In the genomic region with DNA sequence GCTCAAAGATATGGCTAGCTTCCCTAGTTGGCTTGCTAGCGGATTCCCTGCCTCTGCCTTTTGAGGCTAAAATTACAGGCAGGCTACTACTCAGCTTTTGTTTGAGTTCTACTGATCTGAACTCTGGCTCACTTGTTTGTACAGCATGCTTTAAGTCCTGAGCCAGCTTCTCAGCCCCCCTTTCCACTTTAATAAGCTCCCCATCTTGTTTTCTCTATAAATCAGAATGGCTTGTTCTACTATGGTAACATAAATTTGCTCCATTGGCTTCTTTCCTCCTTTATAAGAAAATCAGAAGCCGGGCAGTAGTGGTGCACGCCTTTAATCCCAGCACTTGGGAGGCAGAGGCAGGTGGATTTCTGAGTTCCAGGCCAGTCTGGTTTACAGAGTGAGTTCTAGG, we compare ENCODE assay signal across 23 mouse cellular contexts.
"Had no signal": no experiment of that assay in that cellular context is flagged by ENCODE, and none has a peak within 500 bp of the region (broad histone marks: within the 10 kb centered on the region; RNA-seq: fewer than 3 reads in every experiment).

No protein-coding gene starts in this region.

- H3K4me2 ChIP-seq: limb, embryonic 13.5 days; liver, embryonic 12.5 days; liver, embryonic 15.5 days; lung, embryonic 15.5 days; midbrain, embryonic 15.5 days; neural tube, embryonic 12.5 days; neural tube, embryonic 15.5 days had no signal

- ATAC-seq: intestine, embryonic 16.5 days; liver, embryonic 12.5 days; midbrain, embryonic 15.5 days had no signal

- H3K4me1 ChIP-seq: limb, embryonic 10.5 days; limb, embryonic 13.5 days; lung, embryonic 15.5 days; megakaryocyte, embryonic 14.5 days; neural tube, embryonic 12.5 days had no signal

- DNase-seq: kidney, adult 8-10 months; liver; lung, adult 18-20 months; lung, postnatal 10 days; lung, postnatal 36 days; right cerebral cortex, adult 18-20 months; right cerebral cortex, postnatal 14 days; right cerebral cortex, postnatal 4 days; thymus, adult 2 months; thymus, postnatal 14 days; thymus, postnatal 4 days had no signal

- H3K9ac ChIP-seq: limb, embryonic 13.5 days; liver, embryonic 12.5 days; liver, embryonic 15.5 days; lung, embryonic 15.5 days; midbrain, embryonic 15.5 days; neural tube, embryonic 12.5 days; neural tube, embryonic 15.5 days had no signal

- H3K4me3 ChIP-seq: limb, embryonic 10.5 days; limb, embryonic 13.5 days; liver, embryonic 12.5 days; liver, embryonic 15.5 days; lung, embryonic 15.5 days; megakaryocyte, embryonic 14.5 days; midbrain, embryonic 10.5 days; midbrain, embryonic 15.5 days; neural tube, embryonic 12.5 days; neural tube, embryonic 15.5 days had no signal

- H3K27ac ChIP-seq: limb, embryonic 10.5 days; limb, embryonic 13.5 days; liver, embryonic 12.5 days; liver, embryonic 15.5 days; lung, embryonic 15.5 days; midbrain, embryonic 10.5 days; midbrain, embryonic 15.5 days; neural tube, embryonic 12.5 days; neural tube, embryonic 15.5 days; stomach, postnatal 0 days had no signal

- H3K9me3 ChIP-seq: limb, embryonic 10.5 days; limb, embryonic 13.5 days; liver, embryonic 12.5 days; liver, embryonic 15.5 days; lung, embryonic 15.5 days; midbrain, embryonic 10.5 days; midbrain, embryonic 15.5 days; neural tube, embryonic 12.5 days; neural tube, embryonic 15.5 days had no signal

- H3K36me3 ChIP-seq: limb, embryonic 10.5 days; limb, embryonic 13.5 days; liver, embryonic 12.5 days; liver, embryonic 15.5 days; lung, embryonic 15.5 days; midbrain, embryonic 10.5 days; midbrain, embryonic 15.5 days; neural tube, embryonic 12.5 days; neural tube, embryonic 15.5 days had no signal

- H3K27me3 ChIP-seq: limb, embryonic 13.5 days; liver, embryonic 12.5 days; liver, embryonic 15.5 days; lung, embryonic 15.5 days; megakaryocyte, embryonic 14.5 days; midbrain, embryonic 15.5 days; neural tube, embryonic 12.5 days; neural tube, embryonic 15.5 days had no signal
